Mouse (Mus musculus) thymus, postnatal 4 days (tissue): ENCODE measurements around the gene Gm10491.
"Not testable (repeated sequence)": the region's sequence is repeated elsewhere in the genome, so short reads cannot be mapped to it uniquely, and the experiment has no call there.

Experiments used
- DNase-seq: peaks from one replicate; pipeline ENCODE4 v3.0.0; 2021

The Gm10491 gene

DNA sequence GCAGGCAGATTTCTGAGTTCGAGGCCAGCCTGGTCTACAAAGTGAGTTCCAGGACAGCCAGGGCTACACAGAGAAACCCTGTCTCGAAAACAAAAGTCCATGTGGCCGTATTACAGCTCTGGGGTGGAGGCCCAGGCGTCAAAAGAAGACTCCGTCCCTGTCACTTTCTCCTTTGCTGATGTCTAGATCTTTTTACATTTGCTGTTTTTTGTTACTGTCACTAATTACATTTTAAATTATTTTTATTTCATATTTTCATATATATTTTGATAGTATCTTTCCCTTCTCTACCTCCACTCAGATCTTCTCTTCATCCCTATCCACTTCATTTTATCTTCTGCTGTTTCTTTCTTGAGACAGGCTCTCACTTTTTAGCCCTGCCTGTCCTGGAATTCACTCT is at the start of gene Gm10491:
Gm10491 (minus strand) TSS at position 101 of the 400 bp plus-strand sequence.
- DNase-seq: no peak

DNA sequence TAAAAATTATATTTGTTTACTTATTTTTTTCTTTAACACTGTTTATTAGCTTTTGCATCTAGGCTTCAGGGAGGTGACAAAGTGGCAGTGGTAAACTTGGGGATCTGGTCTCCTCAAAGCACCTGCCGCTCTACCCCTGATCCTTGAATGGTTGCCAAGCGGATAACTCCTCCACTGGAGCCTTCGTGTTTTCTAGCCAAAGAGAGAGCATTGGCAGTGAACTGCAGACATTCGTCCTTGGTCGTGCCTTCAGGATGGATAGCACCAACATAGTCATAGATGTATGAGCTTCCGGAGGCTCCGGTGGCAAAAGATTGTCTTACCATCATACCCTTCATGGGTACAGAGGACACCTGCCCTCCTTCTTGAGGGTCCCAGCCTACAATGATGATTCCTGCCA is 42.5 kb upstream of the Gm10491 start:
- DNase-seq: no peak

DNA sequence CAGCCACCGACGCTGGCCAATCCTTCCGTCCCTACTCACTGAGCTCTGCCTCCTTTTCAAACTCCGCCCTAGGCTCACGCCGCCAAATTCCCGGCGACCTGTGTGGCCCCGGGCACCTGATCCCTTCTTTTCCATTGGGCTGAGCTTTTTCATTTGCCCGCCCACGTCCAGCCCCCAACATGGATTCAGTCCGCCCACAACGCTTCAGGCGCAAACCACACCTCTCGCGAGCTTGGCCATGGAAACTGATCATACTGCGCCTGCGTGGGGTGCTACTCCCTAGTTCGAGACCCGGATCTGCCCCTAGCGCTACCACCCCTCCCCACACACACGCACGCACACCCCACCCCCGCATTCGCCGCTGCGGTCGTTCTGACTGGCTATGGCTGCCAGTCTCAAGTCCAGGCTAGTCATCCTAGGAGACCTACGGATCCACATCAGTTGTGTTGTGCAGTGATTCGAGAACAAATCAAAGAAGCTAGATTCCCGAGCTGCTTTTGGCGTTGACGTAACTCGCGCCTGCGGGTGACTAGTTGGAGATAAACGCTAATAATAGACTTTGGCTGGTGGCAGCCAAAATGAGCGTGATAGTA is 40.4 kb upstream of the Gm10491 start:
- peak; percentile 79 for DNase-seq

DNA sequence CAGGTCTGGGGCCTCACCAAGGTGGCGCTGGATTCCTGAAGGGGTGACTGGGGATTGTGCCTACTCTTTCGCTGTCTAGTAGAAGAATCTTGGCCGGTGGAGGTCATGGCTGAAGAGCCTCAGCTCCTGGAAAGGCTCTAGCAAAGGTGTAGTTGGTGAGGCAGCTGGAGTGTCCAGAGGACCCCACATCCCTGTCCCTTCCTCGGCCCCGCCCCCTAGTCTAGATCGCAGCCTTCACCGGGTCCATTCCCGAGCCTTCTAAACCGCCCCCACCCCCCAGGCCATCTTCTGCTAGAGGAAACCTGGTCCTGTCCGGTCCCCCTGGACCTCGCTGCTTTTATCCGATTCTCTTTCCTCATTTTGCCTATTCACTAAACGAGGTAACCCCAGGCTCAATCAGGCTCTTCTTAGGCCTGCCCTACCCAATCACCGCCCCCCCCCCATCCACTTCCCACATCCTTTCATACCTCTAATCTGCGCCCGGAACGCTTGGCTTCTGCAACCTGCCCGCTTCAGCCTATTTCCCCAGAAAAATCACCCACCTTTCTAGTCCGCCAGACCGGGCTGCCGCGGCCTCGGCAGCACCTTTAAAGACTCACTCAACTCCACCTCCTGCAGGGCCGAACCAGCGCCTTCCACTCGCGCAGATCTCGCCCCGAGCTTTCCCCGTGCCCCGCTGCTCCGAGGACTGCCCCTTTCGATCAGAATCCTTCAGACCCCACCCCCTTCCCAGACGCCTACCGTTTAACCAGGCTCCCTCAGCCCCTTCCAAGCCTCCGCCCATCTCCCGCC is 39.7 kb upstream of the Gm10491 start, which contains the start of gene Hdac6:
Hdac6 (minus strand) TSS at position 782 of the 792 bp plus-strand sequence.
- DNase-seq: peak; percentile 29

DNA sequence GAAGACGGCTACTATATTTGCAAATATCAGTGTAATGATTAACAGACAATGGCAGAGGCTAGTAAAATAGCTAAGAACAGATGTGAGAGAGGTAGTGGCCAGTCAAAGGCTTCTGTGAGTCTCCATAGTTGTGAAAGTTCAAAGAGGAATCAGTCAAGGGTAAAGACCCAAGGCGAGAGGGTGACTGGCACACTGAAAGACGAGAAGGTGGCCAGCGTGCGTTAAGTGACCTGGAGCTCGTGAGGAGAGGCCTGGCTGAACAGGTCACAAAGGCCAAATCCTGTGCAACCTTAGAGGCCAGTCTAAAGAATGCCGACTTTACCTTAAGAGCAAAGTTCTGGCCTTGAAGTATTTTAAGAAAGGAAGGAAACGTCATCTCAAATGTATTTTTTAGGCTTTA is 38.0 kb upstream of the Gm10491 start:
- DNase-seq: no peak

DNA sequence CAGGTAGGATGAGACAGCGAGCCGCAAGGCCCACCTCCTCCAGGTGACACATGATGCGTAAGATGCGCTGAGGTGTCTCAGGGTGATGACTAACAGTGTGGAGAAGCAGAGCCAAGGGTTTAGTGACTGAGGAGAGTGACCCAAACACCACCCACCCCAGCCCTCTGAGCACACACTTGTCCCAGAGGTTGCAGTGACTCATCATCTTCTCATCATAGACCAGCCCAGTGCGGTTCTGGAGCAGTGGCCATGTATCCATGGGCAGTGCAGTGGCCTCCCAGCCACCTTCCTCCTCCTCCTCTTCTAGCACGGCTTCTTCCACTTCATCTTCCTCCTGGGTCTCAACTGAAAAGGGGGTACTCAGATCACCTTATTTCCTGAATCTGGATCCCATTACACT is 30.0 kb upstream of the Gm10491 start:
- no peak for DNase-seq

DNA sequence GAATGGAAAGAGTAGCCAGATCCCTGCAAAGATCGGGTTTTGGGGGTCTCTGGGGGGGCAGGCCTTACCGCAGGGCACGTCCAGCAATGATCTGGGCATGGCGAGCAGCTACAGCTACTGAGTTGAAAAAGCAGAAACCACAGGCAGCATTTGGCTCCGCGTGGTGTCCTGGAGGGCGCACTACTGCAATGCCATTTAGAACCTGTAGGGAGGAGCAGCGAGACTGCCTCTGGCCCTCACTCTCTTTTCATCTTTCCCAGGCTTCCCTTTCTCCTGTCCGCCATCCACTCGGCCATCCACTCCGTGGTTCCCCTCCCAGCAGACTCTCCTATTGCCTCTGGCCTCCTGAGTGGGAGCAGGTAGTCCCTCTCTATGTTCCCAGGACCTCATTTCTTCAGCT is 29.2 kb upstream of the Gm10491 start:
- peak; percentile 20 for DNase-seq

DNA sequence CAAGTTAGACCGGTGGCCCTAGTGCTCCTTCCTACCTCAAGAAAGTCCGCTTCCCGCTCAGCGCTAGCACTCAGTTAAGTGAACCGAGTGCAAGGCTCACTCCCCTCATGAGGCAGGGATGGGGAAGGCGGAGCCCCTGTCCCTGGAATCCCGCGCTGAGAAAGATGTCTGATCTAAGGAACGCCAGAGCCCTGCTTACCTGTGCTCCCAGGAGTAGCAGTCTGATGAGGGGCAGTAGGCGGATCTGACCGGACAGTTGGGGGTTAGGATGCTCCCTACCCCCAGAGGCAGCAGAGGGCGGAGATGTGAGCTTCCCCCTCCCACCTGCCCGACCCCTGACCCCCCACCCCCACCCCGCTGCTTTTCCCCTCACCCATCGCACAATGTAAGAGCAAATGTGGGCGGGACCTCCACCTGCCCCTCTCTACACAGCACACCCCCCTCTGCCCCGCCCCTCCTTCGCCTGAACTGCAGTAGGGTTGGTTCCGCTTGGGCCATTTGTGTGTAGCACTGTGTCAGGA is 20.7 kb upstream of the Gm10491 start, which contains the start of gene Eras:
Eras (minus strand) TSS at position 338 of the 521 bp plus-strand sequence.
- no peak for DNase-seq

DNA sequence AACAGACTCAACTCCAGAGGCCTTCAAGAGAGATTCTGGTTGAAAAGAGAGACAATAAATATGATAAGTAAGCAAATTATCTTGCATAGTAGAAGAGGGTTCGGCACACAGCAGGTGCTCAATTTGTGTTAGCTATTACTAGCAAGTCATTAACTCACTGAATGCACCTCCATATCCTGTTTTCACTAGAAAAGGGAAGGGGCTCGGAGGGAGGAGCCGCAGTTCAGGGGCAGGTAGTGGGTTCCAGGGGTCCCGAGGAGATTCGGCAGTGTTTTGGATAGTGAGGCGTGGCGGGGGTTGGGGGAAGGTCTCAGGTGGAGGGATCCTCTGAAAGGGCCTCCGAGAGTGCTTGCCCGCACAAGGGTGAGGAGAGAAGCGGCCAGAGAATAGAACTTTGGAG is 19.5 kb upstream of the Gm10491 start:
- DNase-seq: no peak

DNA sequence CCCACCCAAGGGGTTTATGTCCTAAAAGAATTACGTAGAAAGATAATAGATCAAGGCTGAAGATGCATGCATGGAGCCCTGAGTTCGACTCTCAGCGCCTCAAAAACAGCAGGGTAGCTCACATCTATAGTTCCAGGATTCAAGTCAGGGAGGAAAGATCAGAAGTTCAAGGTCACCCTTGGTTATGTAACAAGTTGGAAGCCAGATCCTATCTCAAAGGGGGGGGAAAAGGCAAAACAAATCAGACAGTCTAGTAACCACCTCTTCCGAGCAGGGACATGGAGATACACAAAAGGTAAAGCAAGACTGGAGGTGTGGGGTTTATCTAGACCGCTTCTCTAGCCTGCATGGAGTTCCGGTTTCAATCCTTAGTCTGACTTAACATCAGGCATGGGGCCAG is 18.6 kb upstream of the Gm10491 start:
- no peak for DNase-seq

DNA sequence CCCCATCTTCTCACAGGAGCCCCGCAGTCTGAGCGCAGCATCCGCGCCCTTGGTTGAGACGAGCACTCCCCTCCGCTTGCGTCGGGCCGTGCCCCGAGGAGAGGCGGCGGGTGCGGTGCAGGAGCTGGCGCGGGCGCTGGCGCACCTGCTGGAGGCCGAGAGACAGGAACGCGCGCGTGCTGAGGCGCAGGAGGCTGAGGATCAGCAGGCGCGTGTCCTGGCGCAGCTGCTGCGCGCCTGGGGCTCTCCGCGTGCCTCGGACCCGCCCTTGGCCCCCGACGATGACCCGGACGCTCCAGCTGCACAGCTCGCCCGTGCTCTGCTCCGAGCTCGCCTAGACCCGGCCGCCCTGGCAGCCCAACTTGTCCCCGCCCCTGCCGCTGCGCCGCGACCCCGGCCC is 14.4 kb upstream of the Gm10491 start:
- peak; percentile 45 for DNase-seq

DNA sequence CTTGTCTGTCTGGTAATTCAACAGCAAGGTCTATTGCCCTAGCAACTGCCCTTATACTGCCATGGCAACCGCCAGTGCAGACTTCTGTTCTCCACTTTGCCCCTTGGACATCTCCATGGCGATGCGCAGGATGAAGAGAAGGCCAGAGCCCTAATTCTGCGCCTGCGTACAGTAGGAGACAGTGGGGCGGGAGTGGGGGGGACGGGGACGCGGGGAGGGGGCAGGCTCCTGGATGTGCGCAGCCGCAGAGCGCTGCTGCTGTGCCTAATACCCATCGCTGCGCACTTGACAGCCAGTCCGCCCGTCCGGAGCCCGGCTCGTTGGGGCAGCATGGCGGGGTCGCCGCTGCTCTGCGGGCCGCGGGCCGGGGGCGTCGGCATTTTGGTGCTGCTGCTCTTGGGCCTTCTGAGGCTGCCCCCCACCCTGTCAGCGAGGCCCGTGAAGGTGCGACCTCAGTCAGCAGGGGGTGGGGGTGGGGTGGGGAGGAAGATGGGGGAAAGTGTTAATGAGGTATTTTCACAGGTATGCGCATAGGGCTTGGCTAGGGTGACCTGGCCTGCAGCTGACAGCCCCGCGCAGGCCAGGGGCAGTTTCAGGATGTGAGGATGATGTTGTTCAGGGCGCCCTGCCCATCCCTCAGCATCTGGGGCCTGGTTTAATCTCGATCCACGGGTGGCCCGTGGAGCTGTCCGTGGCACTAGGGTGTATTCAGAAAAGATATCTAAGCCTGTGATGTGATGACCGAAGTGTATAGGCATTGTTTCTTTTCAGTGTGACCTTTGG is 12.2 kb upstream of the Gm10491 start, which contains the start of gene Pcsk1n:
Pcsk1n (plus strand) TSS at position 222 of the 783 bp plus-strand sequence.
- no peak for DNase-seq

DNA sequence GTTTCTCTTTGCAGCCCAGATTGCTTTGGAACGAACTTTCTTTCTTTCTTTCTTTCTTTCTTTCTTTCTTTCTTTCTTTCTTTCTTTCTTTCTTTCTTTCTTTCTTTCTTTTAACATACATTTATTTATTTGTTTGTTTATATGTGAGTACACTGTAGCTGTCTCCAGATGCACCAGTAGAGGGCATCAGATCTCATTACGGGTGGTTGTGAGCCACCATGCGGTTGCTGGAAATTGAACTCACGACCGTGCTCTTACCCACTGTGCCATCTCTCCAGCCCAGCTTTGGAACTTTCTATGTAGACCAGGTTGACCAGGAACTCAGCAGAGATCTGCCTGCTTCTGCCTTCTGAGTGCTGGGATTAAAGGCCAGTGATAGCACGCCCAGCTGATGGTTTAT is 10.3 kb upstream of the Gm10491 start:
- peak; percentile 13 for DNase-seq

DNA sequence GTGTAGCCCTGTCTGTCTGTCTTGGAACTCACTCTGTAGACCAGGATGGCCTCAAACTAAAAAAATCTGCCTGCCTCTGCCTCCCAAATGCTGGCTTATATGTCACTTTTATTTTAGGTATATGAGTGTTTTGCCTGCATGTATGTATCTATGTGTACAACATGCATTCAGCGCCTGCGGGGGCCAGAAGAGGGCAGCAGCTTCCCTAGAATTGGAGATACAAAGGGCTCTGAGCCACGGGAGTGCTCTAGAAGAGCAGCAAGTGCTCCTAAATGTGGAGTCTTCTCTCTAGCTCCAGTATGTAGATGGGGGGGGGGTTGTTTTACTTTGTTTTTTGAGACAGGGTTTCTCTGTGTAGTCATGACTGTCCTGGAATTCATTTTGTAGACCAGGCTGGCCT is 8.0 kb upstream of the Gm10491 start:
- DNase-seq: peak; percentile 49

DNA sequence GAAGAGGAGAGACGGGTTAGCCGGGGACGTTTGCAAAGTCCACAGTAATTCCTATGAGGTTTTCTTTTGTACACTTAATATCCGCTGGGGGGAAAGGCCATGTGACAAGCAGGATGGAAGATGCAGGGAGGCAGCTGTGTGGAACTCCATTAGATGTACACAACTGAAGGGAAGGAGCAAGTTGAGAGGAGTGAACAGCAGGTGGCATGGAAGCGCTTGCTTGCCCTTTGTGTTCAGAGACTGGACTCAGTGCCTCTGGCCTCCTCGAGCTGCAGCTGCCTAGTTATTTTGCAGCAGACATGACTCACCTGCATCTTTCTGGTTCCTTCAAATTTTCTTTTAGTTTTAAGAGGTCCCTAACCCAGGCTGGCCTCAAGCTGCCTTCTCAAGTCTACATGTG is 2.8 kb upstream of the Gm10491 start:
- DNase-seq: no peak

DNA sequence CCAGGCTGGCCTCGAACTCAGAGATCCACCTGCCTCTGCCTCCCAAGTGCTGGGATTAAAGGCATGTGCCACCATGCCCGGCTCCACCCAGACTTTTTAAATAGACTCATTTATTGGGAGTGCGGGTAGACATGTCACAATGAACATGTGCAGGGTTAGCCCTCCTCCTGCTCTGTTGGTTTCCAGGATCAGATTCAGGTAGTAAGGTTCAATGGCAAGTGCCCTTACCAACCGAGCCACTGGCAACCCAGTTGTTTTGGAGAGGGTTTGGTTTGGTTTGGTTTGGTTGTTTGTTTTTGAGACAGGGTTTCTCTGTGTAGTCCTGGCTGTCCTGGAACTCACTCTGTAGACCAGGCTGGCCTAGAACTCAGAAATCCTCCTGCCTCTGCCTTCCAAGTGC is 1.6 kb upstream of the Gm10491 start, which contains the start of gene Gm10490:
Gm10490 (plus strand) TSS at position 301 of the 400 bp plus-strand sequence.
- DNase-seq: not testable (repeated sequence)

DNA sequence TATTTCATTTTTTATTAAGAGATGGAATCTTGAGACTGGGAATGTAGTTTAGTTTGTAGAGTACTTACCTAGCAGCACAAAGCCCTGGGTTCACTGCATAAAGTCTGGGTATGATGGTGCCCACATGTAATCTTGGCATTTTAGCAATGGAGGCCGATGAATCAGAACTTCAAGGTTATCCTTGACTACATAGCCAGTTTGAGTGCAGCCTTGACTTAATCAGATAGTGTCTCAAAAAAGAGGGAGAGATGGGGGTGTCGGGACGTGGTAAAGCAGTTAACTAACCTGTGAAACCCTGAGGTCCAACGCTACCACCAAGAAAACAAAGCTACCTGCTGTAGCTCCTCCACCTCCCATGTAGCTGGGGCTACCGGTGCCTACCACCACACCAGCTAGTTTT is 3.2 kb downstream of the Gm10491 start:
- no peak for DNase-seq

DNA sequence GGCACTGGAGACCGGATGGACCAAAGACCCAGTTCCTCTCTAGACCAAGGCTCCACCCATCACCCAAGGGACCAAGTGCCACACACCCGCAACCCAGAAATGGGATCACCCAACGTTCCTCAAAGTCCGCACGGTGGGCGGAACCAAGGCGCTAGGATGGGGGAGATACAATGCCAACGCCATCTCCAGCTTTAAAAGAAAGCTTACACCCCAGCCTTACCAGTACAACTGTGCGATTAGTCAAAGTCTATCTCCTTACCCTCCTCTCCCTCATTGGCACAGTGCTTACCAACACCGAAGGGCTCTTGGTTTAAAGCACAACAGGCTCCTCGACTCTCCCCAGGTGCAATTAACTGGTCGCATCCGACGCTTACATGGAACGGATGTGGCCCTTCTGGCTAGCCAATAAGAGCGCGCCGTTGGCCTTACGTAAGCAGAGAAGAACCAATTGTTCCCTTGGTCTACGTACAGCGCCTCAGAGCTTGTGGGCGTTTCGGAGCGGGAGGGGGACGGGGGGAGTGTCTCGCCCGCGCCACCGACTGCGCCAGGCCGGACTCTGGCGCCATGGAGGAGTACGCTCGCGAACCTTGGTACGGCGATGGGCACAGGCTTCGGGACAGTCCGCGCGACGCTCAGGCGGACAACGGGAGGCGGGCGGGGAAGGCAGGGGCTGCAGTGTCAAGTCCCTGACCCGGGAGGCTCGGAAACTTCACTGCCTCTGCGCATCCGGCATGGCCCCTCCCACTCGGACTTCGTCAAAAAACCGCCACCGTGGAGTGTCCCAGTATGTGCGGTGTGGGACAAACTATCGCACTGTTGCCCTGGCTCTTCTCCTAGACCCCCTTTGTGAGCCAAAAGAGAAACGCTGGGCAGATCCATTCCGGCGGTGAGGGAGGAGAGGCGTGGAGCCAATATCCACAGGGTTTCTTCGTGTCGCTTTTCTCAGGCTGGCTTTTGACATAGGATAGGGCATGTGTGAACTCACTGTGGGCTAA is 8.5 kb downstream of the Gm10491 start, which contains the start of the genes Pqbp1 and Timm17b:
Pqbp1 (minus strand) TSS at position 390 of the 995 bp plus-strand sequence.
Timm17b (plus strand) TSS at position 478 of the 995 bp plus-strand sequence.
- peak; percentile 85 for DNase-seq

DNA sequence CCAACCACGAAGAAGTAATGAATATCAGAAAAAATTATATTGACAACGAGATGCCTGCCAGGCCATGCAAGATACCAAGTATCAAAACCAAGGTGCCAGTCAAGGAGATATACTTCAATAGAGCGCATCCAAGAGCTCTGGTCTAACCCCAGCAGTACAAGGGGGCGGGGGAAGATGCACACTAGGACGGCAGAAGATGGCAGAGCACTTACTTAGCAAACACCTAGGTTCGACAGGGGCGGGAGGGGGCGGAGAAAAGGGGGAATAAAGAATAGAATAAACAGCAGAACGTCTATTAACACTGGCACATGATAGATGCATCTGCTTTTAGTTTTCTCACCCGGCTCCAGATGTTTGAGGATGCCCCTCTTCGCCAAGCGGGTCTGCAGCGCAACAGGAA is 9.4 kb downstream of the Gm10491 start:
- DNase-seq: peak; percentile 29

DNA sequence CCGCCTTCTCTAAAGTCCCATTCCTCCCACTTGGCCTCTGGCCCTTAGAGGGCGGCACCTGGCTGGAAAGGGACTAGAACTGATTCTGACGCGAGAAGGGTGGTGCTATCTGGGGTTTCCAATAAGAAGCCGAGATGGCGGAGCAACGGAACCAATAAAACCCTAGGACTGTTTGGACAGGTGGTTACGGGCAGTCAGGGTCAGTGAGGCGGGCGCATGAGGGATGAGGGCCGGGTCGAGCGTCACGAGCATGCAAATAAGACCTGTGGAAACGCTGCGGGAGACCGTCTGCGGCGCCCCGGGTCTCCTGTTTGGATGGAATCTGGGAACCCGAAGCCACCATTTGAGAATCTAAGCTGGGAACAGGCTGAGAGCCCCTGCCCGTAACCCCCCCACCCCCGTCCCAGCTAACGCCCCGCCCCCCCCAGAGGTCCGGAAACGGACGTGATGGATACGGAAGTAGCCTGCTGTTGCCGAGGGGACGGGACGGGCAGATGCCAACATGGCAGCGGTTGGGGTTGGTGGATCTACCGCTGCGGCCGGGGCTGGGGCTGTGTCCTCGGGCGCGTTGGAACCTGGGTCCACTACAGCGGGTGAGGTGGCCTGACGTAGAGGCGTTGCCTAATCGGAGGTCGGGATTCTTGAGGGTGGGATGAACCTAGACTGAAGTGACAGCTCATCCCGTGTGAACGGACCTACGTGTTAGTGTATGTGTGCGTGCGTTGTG is 23.6 kb downstream of the Gm10491 start, which contains the start of gene Slc35a2:
Slc35a2 (plus strand) TSS at position 188 of the 727 bp plus-strand sequence.
- DNase-seq: peak; percentile 79

DNA sequence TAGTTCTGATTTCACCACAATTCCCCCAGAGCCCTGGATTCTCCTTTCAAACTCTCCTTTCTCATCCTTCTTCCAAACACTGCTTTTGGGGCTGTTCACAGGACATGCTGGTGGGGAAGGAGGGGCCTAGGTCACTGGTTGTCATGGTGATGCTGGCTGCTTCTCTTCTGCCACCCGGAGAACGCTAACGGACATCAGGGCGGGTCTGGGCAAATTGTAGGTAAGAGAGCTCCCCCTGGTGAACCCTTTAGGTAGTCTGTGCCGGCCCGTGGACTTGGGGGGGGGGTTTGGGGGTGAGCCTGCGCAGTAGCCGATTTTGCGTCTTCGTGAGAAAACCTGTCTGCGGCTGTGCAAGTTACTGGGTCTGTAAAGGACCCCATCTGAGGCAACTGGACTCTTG is 27.8 kb downstream of the Gm10491 start:
- DNase-seq: peak; percentile 63
